Mouse (Mus musculus) regulatory T cell (primary cell): Measurements from ENCODE around the gene Park7.
"Not testable (repeated sequence)": the region's sequence is repeated elsewhere in the genome, so short reads cannot be mapped to it uniquely, and the experiment has no call there.

Experiments used
- in situ Hi-C: fragments of 300-600 bp; cut with MboI, MseI; formaldehyde crosslinking; loops from one replicate; pipeline ENCODE4 v1.15.1; 2025; ENCODE audit warnings: high pct_unique_total_duplicates

Park7 gene

GRCm38 (mm10) chr4:150913743-150914142 is 494 bp downstream of the Park7 start:
- in situ Hi-C loops: loop anchor here (10.0 kb wide), 2 partner anchors 1211 to 1219 kb away; no protein-coding TSS in a partner anchor

- in situ Hi-C loops: loop anchor here (10.0 kb wide), 2 partner anchors 1214 to 1216 kb away; no protein-coding TSS in a partner anchor
Measured at GRCm38 (mm10) chr4:150910164-150910951, 3.9 kb downstream of the Park7 start.

DNA sequence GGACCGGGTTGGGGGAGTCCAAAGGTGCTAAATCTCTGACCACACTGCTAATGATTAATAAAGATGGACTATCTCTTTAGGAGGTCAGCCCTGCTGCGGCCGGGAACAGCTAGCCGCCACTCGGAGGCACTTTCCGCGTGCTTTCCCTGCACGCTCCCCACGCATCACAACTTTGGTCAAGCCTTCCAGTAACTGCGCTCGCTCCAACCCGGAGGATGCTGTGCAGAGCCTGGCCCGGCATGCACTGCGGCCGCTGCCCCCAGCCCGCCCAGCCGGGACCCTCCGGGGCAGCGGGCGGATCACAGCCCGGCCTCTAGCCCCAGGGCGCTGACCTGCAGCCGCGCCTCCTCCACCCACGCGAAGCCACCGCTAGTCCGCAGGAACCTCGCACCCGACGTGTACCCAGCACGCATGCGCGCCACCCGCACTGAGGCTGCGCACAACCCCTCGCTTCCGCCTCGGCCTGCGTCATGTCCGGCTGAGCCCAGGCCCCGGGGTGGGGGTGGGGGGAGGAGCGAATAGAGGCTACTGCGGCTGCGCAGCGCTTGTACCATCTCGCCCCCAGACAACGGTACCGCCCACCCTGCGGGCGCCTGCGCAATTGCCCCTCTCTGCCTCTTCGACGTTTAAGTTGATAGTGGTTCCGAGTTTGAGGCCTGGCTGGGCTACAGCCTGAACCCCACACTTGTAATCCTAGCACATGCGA is 4.6 kb downstream of the Park7 start:
- in situ Hi-C loops: loop anchor here (10.0 kb wide), 2 partner anchors 1215 kb away; no protein-coding TSS in a partner anchor

GRCm38 (mm10) chr4:150908512-150908911 is 5.7 kb downstream of the Park7 start:
- in situ Hi-C loops: not testable (repeated sequence)

GRCm38 (mm10) chr4:150907099-150907498 is 7.1 kb downstream of the Park7 start:
- in situ Hi-C loops: no loop called here

DNA sequence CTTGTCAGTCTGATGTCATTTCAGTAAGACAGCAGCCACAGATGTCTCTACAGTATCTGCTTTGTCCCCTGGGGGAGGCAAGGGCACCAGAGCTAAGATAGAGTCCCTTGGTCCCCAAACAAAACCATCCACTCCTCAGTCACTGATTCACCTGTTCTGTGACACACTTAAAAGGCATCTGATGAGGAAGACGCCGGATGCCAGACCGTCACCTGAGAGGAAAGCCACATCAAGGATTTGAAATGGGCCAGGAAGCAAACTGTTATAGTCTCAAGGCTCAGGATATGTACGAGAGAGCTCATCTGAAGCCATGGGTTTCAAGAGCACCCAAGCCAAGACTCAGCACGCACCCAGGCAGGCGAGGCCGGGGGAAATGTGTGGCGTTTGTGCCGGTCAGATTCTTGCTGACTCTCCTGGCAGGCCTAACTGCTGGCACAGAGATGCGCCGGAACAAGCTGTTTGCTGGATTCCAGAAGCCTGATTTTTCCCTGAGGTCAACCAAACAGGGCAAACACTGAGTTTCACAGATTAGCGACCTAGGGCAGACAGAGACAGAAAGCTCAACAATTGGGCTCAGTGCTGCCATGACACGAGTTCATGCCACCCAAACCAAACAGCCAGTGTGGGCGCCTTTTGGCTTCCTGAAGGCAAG is 11.0 kb downstream of the Park7 start:
- in situ Hi-C loops: no loop called here

- in situ Hi-C loops: no loop called here
Measured at GRCm38 (mm10) chr4:150902062-150902461, 12.2 kb downstream of the Park7 start.

DNA sequence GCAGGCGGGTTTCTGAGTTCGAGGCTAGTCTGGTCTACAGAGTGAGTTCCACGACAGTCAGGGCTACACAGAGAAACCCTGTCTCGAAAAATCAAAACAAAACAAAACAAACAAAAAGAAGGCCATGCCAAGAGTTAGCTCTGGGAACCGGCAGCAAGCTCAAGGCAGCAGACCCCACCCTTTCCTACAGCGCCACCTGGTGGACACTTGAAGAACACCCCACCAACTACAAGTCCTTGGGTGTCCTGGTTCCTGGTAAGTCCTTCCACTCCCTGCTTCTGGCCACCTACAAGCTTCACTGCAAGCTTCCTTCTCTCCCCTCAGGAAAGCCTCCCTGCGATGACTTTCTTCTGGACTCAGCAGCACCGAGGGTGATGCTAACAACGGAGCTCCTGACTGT is 12.6 kb downstream of the Park7 start:
- in situ Hi-C loops: no loop called here

GRCm38 (mm10) chr4:150900486-150900885 is 13.8 kb downstream of the Park7 start:
- in situ Hi-C loops: no loop called here

DNA sequence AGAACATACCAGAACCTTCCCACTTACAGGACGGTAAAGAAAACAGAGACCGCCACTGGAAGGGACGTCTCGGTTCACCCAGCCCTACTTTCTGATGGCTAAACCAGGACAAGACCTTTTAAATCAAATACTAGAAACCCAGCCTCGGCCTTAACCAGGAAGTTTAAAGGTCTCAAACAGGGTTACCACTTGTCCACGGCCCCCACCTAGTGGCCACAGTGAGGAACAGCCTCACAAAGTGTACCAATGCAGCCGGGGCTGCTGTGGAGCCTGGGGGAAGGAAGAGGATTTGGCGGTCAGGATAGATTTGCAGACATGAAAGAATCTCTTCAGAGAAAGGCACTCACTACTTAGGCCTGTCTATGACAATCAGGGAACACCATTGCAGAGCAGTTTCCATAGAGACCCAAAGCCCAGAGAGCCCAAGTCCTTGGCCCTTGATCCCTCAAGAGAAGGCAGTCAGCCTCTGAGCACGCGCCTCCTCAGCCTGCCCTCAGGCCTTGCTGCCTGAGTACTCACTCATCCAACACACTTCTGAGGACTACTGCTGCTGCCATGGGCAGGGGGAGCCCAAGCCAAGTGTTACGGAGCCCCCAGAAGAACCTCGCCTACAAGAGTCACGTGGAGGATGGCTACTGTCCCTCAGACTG is 15.4 kb downstream of the Park7 start:
- in situ Hi-C loops: loop anchor here (25.0 kb wide), 1 partner anchor 237 kb away; the partner anchor contains the start of gene Slc45a1

- in situ Hi-C loops: loop anchor here (25.0 kb wide), 1 partner anchor 235 kb away; the partner anchor contains the start of gene Slc45a1
Measured at GRCm38 (mm10) chr4:150896896-150897624, 17.2 kb downstream of the Park7 start.

DNA sequence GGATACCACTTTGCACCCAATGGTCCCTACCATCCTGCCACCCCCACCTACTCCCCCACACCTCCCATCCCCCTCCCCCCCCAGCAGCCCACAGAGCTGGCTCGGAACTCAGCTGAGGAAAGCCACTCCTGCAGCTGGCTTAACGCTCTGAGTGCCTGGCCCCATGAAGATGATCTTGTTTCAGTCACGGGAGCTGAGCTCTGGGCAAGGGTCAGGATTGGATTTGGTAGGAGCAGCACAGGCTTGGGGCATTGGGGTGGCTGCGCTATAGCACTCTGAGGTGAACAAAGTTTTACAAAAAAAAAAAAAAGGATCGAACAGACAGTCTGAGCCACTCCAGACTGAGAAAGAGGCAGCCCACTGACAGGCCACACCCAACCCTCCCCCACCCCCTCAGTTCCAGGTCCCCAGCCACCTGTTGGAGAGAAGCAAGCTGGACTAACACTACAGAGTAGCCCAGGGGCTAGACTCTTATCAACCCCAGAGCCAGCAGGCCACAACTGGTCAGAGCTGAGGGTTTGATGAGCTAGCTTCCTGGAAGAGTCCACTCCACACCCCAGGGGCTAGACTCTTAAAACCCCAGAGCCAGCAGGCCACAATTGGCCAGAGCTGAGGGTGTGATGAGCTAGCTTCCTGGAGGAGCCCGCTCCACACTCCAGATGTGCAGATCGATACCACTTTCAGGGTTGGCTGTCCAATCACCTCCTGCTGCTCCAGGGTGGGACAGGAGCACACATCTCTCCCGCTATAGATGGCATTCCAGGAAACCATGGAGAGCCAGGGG is 19.3 kb downstream of the Park7 start:
- in situ Hi-C loops: loop anchor here (25.0 kb wide), 1 partner anchor 233 kb away; the partner anchor contains the start of gene Slc45a1

DNA sequence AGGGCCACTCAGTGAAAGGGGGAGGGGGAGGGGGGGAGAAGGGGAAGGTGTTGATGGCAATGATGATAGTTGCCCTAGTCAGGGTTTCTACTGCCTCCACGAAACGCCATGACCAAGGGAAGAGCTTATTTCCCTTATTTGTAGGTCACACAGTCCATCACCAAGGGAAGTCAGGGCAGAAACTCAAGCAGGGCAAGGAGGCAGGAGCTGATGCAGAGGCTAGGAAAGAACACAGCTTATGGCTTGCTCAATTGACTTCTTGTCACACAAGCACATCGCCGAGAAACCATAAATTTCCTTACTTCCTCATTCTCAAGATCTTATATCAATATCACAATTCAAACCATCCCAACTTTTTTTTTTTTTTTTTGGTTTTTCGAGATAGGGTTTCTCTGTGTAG is 22.9 kb downstream of the Park7 start:
- in situ Hi-C loops: loop anchor here (25.0 kb wide), 1 partner anchor 229 kb away; the partner anchor contains the start of gene Slc45a1

DNA sequence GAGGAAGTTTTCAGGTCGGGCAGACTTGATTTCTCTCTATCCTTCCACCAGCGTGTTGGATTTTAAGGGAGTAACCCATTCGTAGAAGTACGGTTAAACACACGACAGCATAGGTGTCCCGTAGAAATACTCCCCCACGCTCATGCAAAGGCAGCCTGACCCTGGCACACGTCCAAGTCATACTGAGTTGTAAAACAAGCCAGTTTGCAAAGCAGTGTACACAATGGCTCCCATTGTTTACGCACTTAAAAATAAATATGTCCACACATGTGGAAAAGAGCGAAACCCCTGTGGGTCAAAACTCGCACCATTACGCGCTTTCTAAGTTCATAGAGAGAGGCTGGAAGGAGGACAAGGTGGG is 24.3 kb downstream of the Park7 start:
- in situ Hi-C loops: loop anchor here (25.0 kb wide), 1 partner anchor 228 kb away; the partner anchor contains the start of gene Slc45a1

DNA sequence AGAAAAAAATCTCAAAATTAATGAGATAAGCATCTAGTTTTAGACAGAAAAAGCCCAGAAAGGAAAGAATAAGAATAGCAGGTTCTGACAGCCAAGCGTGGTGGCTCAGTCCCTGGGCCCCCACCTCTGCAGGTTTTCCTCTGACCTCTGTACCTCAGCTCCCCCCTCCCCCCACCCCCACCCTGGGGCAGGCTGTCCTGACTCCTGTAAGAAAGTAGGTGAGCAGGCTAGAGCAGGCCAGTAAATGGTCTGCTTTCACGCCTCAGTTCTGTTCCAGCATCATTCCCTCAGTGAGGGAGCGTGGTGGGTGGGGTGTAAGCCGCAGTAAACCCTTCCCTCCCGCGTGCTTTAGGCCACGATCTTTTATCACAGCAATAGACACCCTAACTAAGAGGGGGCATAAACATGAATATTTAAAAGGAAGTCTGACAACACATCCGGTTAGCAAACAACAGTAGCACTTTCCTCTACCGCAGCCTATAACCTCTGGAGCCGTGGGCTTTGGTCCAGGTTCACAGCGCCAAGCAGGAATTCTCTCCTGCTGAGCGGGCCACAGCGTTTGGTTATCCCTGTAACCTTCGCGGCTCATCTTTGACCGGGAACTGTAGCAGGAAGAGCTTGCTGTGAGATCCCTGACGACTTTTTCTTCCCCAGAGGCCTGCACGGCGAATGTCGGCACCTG is 24.8 kb downstream of the Park7 start:
- in situ Hi-C loops: loop anchor here (25.0 kb wide), 1 partner anchor 227 kb away; the partner anchor contains the start of gene Slc45a1

GRCm38 (mm10) chr4:150888492-150888891 is 25.7 kb downstream of the Park7 start:
- in situ Hi-C loops: loop anchor here (25.0 kb wide), 1 partner anchor 226 kb away; the partner anchor contains the start of gene Slc45a1

- in situ Hi-C loops: loop anchor here (25.0 kb wide), 1 partner anchor 226 kb away; the partner anchor contains the start of gene Slc45a1
Measured at GRCm38 (mm10) chr4:150887903-150888302, 26.3 kb downstream of the Park7 start.

GRCm38 (mm10) chr4:150882632-150883031 is 31.6 kb downstream of the Park7 start:
- in situ Hi-C loops: loop anchor here (25.0 kb wide), 1 partner anchor 220 kb away; the partner anchor contains the start of gene Slc45a1

DNA sequence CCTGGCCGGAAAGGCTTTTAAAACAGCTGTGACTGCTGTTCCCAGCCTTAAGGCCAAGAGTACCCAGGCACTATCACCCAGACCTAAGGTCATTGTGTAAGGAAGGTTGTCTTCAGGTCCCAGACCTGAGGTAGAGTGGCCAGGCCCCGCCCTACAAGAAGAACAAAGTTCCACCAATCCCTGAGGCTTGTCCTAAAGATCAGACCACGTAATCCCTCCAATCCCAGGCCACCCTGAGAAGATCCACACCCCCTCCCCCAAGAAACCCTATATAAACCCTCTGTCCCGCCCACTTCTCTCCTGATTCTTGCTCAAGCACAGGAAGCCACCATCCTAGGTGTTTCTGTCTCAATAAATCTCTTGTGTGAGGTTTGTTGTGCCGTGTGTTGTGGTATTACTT is 33.9 kb downstream of the Park7 start:
- in situ Hi-C loops: loop anchor here (25.0 kb wide), 1 partner anchor 218 kb away; the partner anchor contains the start of gene Slc45a1
